Mouse (Mus musculus) lung, embryonic 14.5 days (tissue): ENCODE data around the gene Ptcra. TPM values are rescaled to one million over a fixed set of nuclear protein-coding genes. Genes with fewer than 3 reads are reported as not detected.

ENCODE experiments used
- ATAC-seq: fragments of 200-750 bp; cut with Nextera tagmentation; 2 replicates; pipeline ENCODE4 v1.8.0; 2017; ENCODE audit warnings: mild to moderate bottlenecking, moderate TSS enrichment, moderate library complexity; ENCODE audit not compliant: insufficient read depth
- DNase-seq: peaks from one replicate; pipeline ENCODE4 v3.0.0-alpha.2; 2015
- H3K27ac ChIP-seq: fragments of 300-500 bp; sonication (generic); 2 replicates; pipeline ENCODE4 v1.5.1; 2014; ENCODE audit warnings: low read depth, mild to moderate bottlenecking, moderate library complexity
- H3K27me3 ChIP-seq: fragments of 300-500 bp; sonication (generic); 2 replicates; pipeline ENCODE4 v1.6.1; 2014; ENCODE audit warnings: low read length, control low read depth; ENCODE audit not compliant: insufficient read depth
- H3K36me3 ChIP-seq: fragments of 300-500 bp; sonication (generic); 2 replicates; pipeline ENCODE4 v1.6.1; 2014; ENCODE audit warnings: control low read depth; ENCODE audit not compliant: insufficient read depth
- H3K4me1 ChIP-seq: fragments of 300-500 bp; sonication (generic); 2 replicates; pipeline ENCODE4 v1.6.1; 2014; ENCODE audit warnings: antibody characterized with exemption, control low read depth; ENCODE audit not compliant: insufficient read depth
- H3K4me2 ChIP-seq: fragments of 300-500 bp; sonication (generic); 2 replicates; pipeline ENCODE4 v1.6.1; 2014; ENCODE audit warnings: mild to moderate bottlenecking
- H3K4me3 ChIP-seq: fragments of 300-500 bp; sonication (generic); 2 replicates; pipeline ENCODE4 v1.5.1; 2014; ENCODE audit warnings: low read depth, low read length
- H3K9ac ChIP-seq: fragments of 300-500 bp; sonication (generic); 2 replicates; pipeline ENCODE4 v1.6.1; 2014
- H3K9me3 ChIP-seq: fragments of 300-500 bp; sonication (generic); 2 replicates; pipeline ENCODE4 v1.6.1; 2016; ENCODE audit warnings: low read depth, low read length, control low read depth
- CTCF ChIP-seq: IDR thresholded peaks from 2 replicates; pipeline ENCODE4 v1.5.1; 2016; ENCODE audit warnings: antibody characterized with exemption, low read depth
- WGBS: fragments of 180-500 bp; shearing (Covaris S2); extraction: QIAGEN DNeasy Blood & Tissue Kit; methylation state at CpG from one replicate; pipeline ENCODE4 v1.1.7; 2014; 5-methylcytosine and 5-hydroxymethylcytosine counted together
- polyA plus RNA-seq: library from polyadenylated mRNA; unstranded; fragments of >200 nt; fragmentation: Nextera tagmentation; extraction: Ambion mirVana; gene quantifications from 2 replicates; pipeline ENCODE4 v1.2.1, GENCODE M21; 2014

Ptcra gene
- polyA plus RNA-seq, 1 experiment from 2014 or later, result 0.37 TPM

DNA sequence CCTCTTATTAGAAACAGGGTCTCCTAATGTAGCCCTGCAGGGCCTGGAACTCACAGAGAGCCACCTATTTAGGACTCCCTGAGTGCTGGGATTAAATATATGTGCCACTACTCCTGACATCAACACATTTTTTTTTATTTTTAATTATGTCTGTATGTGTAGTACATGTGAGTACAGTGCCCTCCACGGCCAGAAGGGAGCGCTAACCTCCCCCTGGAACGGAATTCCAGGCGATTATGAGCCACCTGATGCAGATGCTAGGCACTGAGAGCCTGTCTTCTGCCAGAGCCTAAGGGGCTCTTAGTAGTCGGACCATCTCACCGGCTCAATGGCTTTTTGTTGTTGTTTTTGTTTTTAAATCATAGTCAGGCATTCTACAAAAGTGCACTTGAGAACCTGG, 35.5 kb downstream of the Ptcra start:
- peak; percentile 40 for DNase-seq
- WGBS, result 41% methylated on average over 6 of the region's 6 CpGs
- Histone ChIP-seq H3K9me3 (no peaks in the 10 kb centered on the region), H3K36me3 (peaks cover 22% of the 10 kb centered on the region; the same call in 1 of the 2 replicates), H3K4me3 (no peak overlapping the region), H3K27ac (no peak overlapping the region), H3K4me2 (no peak overlapping the region), H3K4me1 (no peaks in the 10 kb centered on the region), H3K9ac (no peak overlapping the region), H3K27me3 (peaks cover 9% of the 10 kb centered on the region; the same call in 1 of the 2 replicates)
- ATAC-seq, result no peak
- peak; percentile 45 for TF ChIP-seq CTCF

DNA sequence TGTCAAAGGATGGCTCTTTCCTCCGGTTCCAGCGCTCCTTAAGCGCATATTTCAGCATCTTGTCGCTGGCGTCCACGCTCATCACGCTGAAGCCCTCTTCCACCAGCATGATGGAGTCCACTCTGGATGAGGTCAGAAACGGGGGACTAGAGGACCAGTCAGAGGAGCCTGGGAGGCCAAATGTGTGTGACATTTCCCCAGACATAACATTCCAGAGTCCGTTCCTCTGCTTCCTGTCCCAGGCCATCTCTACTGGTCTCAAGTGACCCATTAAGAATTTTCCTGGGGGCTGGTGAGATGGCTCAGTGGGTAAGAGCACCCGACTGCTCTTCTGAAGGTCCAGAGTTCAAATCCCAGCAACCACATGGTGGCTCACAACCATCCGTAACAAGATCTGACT, 36.2 kb downstream of the Ptcra start:
- H3K27ac ChIP-seq, result no peak overlapping the region
- DNase-seq, result no peak
- peaks cover 9% of the 10 kb centered on the region; the same call in 1 of the 2 replicates for H3K27me3 ChIP-seq
- peaks cover 24% of the 10 kb centered on the region; the same call in 1 of the 2 replicates for H3K36me3 ChIP-seq
- H3K9ac ChIP-seq, result no peak overlapping the region
- no peak for ATAC-seq
- no peak overlapping the region for H3K4me2 ChIP-seq
- no peak for TF ChIP-seq CTCF
- no peaks in the 10 kb centered on the region for H3K9me3 ChIP-seq
- H3K4me1 ChIP-seq, result no peaks in the 10 kb centered on the region
- 88% methylated on average over 11 of the region's 11 CpGs for WGBS
- no peak overlapping the region for H3K4me3 ChIP-seq

DNA sequence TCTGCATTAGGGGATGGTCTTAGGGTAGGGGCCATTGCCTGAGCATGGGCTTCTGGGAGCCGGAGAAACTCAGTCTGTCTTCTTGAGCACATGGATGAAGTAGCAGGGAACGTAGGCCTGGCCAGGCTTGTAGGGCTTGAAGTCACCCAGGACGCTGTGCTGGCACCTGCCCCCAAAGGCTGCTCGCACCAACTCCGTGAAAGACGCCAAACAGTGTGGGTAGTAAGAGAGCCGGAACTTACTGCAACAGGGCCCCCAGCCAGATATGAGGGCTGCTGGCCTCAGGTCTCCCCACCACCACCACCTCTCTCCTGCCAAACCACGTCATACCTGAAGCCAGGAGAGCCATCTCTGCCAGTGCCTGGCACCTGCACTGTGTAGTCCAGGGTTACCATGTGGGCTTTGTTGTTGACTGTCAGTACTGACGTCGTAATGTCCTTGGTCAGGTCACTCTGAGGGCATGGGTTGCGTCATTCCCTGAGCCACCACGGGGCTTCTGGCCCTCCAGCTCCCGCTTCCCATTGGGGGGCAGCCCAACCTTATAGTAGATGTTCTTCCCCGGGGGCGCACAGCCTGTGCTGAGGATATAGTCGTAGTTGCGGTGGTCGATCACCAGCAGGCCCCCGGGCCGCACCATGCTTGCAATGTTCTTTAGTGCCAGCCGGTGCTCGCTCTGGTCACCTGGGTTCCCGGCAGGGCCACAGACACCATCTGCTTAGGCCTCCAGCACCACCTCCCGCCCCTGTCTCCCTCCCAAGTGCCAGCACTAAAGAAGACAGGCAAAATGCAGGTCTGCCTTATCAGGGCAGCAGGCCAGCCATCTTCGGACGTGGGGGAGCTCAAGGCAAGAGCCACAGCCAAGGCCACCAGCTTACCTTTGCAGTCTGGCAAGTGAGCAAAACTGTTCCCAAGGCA, 37.5 kb downstream of the Ptcra start:
- H3K9me3 ChIP-seq, result no peaks in the 10 kb centered on the region
- H3K27ac ChIP-seq, result no peak overlapping the region
- no peak for TF ChIP-seq CTCF
- ATAC-seq (no peak), DNase-seq (no peak)
- WGBS, result 86% methylated on average over 26 of the region's 26 CpGs
- no peak overlapping the region for H3K4me3 ChIP-seq
- no peak overlapping the region for H3K4me2 ChIP-seq
- no peaks in the 10 kb centered on the region for H3K4me1 ChIP-seq
- H3K27me3 ChIP-seq, result peaks cover 9% of the 10 kb centered on the region; the same call in 1 of the 2 replicates
- H3K36me3 ChIP-seq, result peaks cover 35% of the 10 kb centered on the region
- H3K9ac ChIP-seq, result no peak overlapping the region

DNA sequence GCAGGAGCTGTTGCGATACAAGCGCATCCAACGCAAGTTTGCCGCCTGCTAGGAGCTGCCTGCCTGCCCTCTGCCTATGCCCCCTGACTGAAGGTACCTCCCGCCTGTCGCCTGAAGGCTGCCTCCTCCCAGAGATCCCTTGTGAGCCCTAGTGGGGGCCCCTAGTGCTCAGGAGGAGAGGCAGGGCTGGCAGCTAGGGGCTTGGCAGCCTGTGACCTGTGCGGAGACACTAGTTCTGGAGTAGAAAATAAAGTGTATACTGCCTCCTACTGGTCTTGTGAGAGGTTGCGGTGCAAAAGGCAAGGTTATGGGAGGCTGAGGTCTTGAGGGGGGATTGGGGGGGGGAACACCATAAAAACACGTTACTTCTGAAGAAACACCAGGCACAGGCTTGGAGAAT, 38.2 kb downstream of the Ptcra start:
- no peak overlapping the region for H3K4me2 ChIP-seq
- no peaks in the 10 kb centered on the region for H3K9me3 ChIP-seq
- H3K27ac ChIP-seq, result no peak overlapping the region
- peak; percentile 64 for TF ChIP-seq CTCF
- H3K4me3 ChIP-seq, result no peak overlapping the region
- ATAC-seq (no peak), DNase-seq (peak; percentile 69)
- peaks cover 9% of the 10 kb centered on the region; the same call in 1 of the 2 replicates for H3K27me3 ChIP-seq
- no peaks in the 10 kb centered on the region for H3K4me1 ChIP-seq
- H3K9ac ChIP-seq, result no peak overlapping the region
- peaks cover 37% of the 10 kb centered on the region for H3K36me3 ChIP-seq
- 50% methylated on average over 9 of the region's 9 CpGs for WGBS

DNA sequence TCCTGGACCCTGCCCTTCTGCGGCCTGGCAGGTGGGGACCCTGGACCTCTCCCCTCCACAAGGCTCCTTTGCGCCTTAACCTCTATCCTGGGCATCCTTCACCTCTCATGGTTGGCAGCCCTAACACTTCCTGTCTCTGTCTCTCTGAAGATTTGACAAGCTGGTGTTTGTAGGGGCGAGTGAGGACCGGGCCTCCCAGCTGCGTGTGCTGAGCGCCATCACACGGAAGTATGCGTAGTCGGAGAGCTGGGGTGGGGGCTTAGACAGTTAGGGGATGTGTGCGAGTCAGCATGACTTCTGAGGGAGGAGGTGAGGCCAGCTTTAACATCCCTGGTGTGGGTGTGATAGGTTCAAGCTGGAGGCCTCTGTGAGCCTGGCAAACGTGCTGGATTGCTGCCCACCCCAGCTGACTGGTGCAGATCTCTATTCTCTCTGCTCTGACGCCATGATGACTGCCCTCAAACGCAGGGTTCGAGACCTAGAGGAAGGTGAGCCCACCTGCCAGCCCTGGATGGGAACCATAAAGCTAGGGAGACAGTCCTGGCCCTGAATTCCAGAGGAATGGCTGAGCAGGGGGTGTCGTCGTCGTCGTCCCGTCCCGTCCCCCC, 38.9 kb downstream of the Ptcra start:
- H3K36me3 ChIP-seq, result peaks cover 37% of the 10 kb centered on the region
- no peak for ATAC-seq
- no peaks in the 10 kb centered on the region for H3K9me3 ChIP-seq
- no peak overlapping the region for H3K4me3 ChIP-seq
- H3K9ac ChIP-seq, result no peak overlapping the region
- no peak for DNase-seq
- H3K4me2 ChIP-seq, result no peak overlapping the region
- no peak for TF ChIP-seq CTCF
- H3K27me3 ChIP-seq, result peaks cover 8% of the 10 kb centered on the region; the same call in 1 of the 2 replicates
- WGBS, result 78% methylated on average over 20 of the region's 20 CpGs
- H3K27ac ChIP-seq, result no peak overlapping the region
- no peaks in the 10 kb centered on the region for H3K4me1 ChIP-seq

DNA sequence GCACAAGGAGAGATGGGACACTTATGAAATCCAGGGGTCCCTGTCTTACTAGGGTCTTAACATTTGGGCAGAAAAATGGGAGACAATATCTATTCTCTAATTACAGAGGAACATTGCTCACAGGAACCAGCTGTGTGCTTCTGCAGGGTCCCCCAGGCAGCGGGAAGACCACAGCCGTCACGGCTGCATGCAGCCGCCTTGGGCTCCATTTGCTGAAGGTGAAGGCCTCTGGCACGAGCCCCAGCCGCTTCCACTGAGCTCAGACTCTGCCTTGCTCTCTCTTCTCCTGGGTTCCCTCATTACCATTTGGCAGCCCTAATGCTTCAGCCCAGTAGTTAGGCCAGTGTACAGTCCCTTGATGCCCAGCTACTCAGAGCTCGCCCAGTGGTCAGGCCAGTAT, 42.4 kb downstream of the Ptcra start:
- Histone ChIP-seq H3K4me3 (no peak overlapping the region), H3K9ac (no peak overlapping the region), H3K4me2 (no peak overlapping the region), H3K4me1 (no peaks in the 10 kb centered on the region), H3K36me3 (peaks cover 49% of the 10 kb centered on the region), H3K27ac (no peak overlapping the region), H3K27me3 (no peaks in the 10 kb centered on the region), H3K9me3 (no peaks in the 10 kb centered on the region)
- no peak for TF ChIP-seq CTCF
- 77% methylated on average over 7 of the region's 7 CpGs for WGBS
- no peak for ATAC-seq
- DNase-seq, result no peak

DNA sequence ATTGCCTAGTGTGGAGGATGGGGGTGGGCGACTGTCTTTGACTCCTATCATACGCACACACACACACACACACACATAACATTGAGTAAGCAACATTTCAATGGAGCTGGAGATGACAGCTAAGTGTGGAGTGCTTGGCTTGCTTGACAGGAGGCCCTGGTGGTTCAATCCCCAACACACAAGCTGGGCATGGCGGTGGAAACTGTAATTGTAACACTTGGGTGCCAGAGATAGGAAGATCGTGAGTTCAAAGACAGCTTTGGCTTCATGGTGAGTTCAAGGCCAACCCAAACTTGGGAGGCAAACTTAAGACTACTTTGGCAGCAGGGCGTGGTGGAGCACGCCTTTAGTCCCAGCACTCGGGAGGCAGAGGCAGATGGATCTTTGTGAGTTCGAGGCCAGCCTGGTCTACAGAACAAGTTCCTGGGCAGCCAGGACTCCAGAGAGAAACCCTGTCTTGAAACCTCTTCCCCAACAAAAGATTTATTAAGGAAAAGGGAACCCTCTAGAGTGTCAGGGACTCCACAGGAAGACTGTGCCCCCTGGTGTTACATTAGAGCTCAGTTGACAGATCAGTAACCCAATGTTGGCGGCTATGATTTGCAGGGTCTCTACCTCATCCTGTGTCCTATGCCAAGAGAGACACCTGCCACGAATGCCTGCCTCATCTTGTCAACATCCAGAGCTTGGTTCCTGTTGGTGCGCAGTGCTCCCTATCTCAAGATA, 48.6 kb downstream of the Ptcra start:
- Histone ChIP-seq H3K36me3 (peaks cover 46% of the 10 kb centered on the region), H3K27ac (no peak overlapping the region), H3K4me2 (no peak overlapping the region), H3K27me3 (no peaks in the 10 kb centered on the region), H3K4me1 (peaks cover 3% of the 10 kb centered on the region; the same call in 1 of the 2 replicates), H3K9me3 (no peaks in the 10 kb centered on the region), H3K4me3 (no peak overlapping the region), H3K9ac (no peak overlapping the region)
- DNase-seq (no peak), ATAC-seq (no peak)
- 90% methylated on average over 11 of the region's 11 CpGs for WGBS
- no peak for TF ChIP-seq CTCF
